Mouse (Mus musculus): ENCODE measurements at regions not wholly inside any gene's neighbourhood (a gene's known extent, or its start where the extent isn't known, plus 50 kb on each side); places are given as distances from the start of the nearest gene placed in this dataset.

- TF ChIP-seq CTCF (IDR thresholded peaks at IDR 0.05; ENCODE audit: insufficient read depth, low read depth, low read length) (no peak), POLR2A (IDR thresholded peaks at IDR 0.05; ENCODE audit: insufficient read depth, low read depth, low read length) (no peak)
Measured at GRCm38 (mm10) chr11:112876226-112876625, 94.2 kb downstream of the Sox9 start.

Measured in olfactory bulb, adult 2 months (tissue).